Mouse (Mus musculus) limb, embryonic 12.5 days (tissue): Measurements from ENCODE around the gene Ezr. TPM values are rescaled to one million over a fixed set of nuclear protein-coding genes. Genes with fewer than 3 reads are reported as not detected.

Experiments used
- ATAC-seq: fragments of 200-750 bp; cut with Nextera tagmentation; 2 replicates; pipeline ENCODE4 v1.8.0; 2017; ENCODE audit warnings: low read depth, moderate TSS enrichment; ENCODE audit not compliant: insufficient number of reproducible peaks, insufficient read depth, low FRiP score, low TSS enrichment
- H3K27ac ChIP-seq: fragments of 300-500 bp; sonication (generic); 2 replicates; pipeline ENCODE4 v1.5.1; 2016; ENCODE audit warnings: mild to moderate bottlenecking, moderate library complexity
- H3K27me3 ChIP-seq: fragments of 300-500 bp; sonication (generic); 2 replicates; pipeline ENCODE4 v1.6.1; 2016; ENCODE audit warnings: mild to moderate bottlenecking, moderate library complexity
- H3K36me3 ChIP-seq: fragments of 300-500 bp; sonication (generic); 2 replicates; pipeline ENCODE4 v1.6.1; 2016; ENCODE audit warnings: mild to moderate bottlenecking, moderate library complexity
- H3K4me1 ChIP-seq: fragments of 300-500 bp; sonication (generic); replicated peaks from 2 replicates; pipeline ENCODE4 v1.6.1; 2016
- H3K4me2 ChIP-seq: fragments of 300-500 bp; sonication (generic); 2 replicates; pipeline ENCODE4 v1.6.1; 2016; ENCODE audit warnings: mild to moderate bottlenecking, moderate library complexity
- H3K4me3 ChIP-seq: fragments of 300-500 bp; sonication (generic); replicated peaks from 2 replicates; pipeline ENCODE4 v1.5.1; 2016; ENCODE audit warnings: mild to moderate bottlenecking
- H3K9ac ChIP-seq: fragments of 300-500 bp; sonication (generic); replicated peaks from 2 replicates; pipeline ENCODE4 v1.6.1; 2016; ENCODE audit warnings: mild to moderate bottlenecking, moderate library complexity
- H3K9me3 ChIP-seq: fragments of 300-500 bp; sonication (generic); 2 replicates; pipeline ENCODE4 v1.6.1; 2016; ENCODE audit warnings: mild to moderate bottlenecking, moderate library complexity
- WGBS: fragments of 180-500 bp; shearing (Covaris S2); methylation state at CpG from one replicate; pipeline ENCODE4 v1.1.7; 2016; 5-methylcytosine and 5-hydroxymethylcytosine counted together
- polyA plus RNA-seq: library from polyadenylated mRNA; unstranded; fragments of >200 nt; fragmentation: Nextera tagmentation; extraction: Ambion mirVana; gene quantifications from 2 replicates; pipeline ENCODE4 v1.2.1, GENCODE M21; 2016

The Ezr gene
- polyA plus RNA-seq = 40.1 and 46.9 TPM in 2 replicates

- WGBS = under 1% methylated on average over 52 of the region's 52 CpGs
- ATAC-seq = peak; percentile 63; the same call in 1 of the 2 replicates
- peak within 1 kb of the TSS; percentile 86 for H3K27ac ChIP-seq
Measured at GRCm38 (mm10) chr17:6782611-6783005, at the start of gene Ezr. Gene Ezr, minus strand, starts transcription at chr17:6782784.

DNA sequence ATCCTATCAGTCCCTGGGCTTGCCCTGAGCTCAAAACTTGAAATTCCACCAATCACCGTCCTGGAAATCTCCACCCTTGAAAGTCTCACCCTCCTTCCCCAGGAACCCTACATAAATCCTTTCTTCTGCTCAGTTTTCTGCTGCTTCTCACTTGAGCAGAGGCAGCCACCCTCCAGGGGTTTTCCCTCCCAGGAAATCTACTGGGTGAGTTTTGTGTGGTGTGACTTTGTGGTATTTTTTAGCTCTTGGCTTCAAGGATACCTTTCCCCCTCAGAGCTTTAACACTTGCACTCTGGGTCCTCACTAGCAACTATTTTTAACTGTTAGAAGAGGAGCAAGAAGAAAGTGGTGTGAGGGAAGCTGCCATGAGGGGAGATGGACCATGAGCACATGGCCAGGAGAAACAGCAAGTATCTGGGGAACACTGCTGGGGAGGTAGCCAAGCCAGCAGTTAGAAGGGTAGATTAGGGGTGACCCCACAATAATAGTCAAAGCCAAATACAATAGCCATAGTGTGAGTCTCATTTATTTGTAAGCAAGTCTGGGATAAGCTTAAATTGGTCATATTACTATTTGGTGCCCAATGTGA, 47.5 kb upstream of the Ezr start:
- no peak for ATAC-seq
- H3K4me2 ChIP-seq = no peak overlapping the region
- 63% methylated on average over 1 of the region's 1 CpGs for WGBS
- no peaks in the 10 kb centered on the region for H3K27me3 ChIP-seq
- H3K36me3 ChIP-seq = no peaks in the 10 kb centered on the region
- no peaks in the 10 kb centered on the region for H3K9me3 ChIP-seq
- H3K4me1 ChIP-seq = peaks cover 9% of the 10 kb centered on the region
- H3K27ac ChIP-seq = no peak overlapping the region
- no peak overlapping the region for H3K9ac ChIP-seq
- no peak overlapping the region for H3K4me3 ChIP-seq

More at GRCm38 (mm10) chr17:6782611-6783005, at the start of gene Ezr:
- no peaks in the 10 kb centered on the region for H3K36me3 ChIP-seq
- peak within 1 kb of the TSS; percentile 79 for H3K4me3 ChIP-seq
- H3K9me3 ChIP-seq = no peaks in the 10 kb centered on the region
- peaks cover 31% of the 10 kb centered on the region for H3K27me3 ChIP-seq
- H3K9ac ChIP-seq = peak within 1 kb of the TSS; percentile 77
- H3K4me2 ChIP-seq = peak within 1 kb of the TSS; percentile 88
- peaks cover 31% of the 10 kb centered on the region for H3K4me1 ChIP-seq

DNA sequence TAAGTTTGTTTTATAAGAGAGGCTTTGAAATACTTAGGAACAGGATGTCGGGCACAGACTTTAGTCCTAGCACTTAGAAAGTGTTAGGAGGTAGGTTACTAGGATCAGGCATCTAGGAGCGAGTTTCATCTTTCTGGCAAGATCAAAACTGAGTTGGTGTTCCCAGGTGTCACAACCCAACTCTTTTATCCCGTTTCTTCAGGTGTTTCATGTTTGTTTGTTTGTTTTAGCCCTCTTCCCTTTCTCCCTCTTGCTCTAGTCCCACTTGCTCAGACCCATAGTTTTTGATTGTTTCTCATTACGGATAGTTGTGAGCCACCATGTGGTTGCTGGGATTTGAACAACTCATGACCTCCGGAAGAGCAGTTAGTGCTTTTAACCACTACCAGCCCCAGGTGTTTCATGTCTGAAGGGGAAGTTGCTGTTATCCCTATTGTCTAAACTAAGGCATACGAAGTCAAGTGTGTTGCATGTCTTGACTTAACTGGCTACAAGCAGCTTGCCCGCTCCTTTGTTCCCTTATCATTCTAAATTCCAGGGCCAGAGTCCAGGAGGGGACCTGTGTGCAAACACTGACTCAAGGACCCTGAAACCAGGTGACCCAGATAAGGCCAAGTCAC, 46.1 kb upstream of the Ezr start:
- no peaks in the 10 kb centered on the region for H3K27me3 ChIP-seq
- peak overlapping the region; percentile 62 for H3K4me3 ChIP-seq
- H3K9me3 ChIP-seq = no peaks in the 10 kb centered on the region
- H3K4me2 ChIP-seq = peak overlapping the region; percentile 74
- H3K4me1 ChIP-seq = peaks cover 9% of the 10 kb centered on the region
- no peak for ATAC-seq
- peak overlapping the region; percentile 98 for H3K27ac ChIP-seq
- H3K9ac ChIP-seq = peak overlapping the region; percentile 67
- H3K36me3 ChIP-seq = no peaks in the 10 kb centered on the region
- 71% methylated on average over 7 of the region's 7 CpGs for WGBS

GRCm38 (mm10) chr17:6827740-6828461, 45.3 kb upstream of the Ezr start:
- Histone ChIP-seq H3K4me3 (peak overlapping the region; percentile 62), H3K4me1 (peaks cover 9% of the 10 kb centered on the region), H3K9me3 (no peaks in the 10 kb centered on the region), H3K9ac (peak overlapping the region; percentile 67), H3K27me3 (no peaks in the 10 kb centered on the region), H3K27ac (peak overlapping the region; percentile 98), H3K36me3 (no peaks in the 10 kb centered on the region), H3K4me2 (peak overlapping the region; percentile 74)
- WGBS = 2% methylated on average over 64 of the region's 64 CpGs
- ATAC-seq = peak; percentile 97

DNA sequence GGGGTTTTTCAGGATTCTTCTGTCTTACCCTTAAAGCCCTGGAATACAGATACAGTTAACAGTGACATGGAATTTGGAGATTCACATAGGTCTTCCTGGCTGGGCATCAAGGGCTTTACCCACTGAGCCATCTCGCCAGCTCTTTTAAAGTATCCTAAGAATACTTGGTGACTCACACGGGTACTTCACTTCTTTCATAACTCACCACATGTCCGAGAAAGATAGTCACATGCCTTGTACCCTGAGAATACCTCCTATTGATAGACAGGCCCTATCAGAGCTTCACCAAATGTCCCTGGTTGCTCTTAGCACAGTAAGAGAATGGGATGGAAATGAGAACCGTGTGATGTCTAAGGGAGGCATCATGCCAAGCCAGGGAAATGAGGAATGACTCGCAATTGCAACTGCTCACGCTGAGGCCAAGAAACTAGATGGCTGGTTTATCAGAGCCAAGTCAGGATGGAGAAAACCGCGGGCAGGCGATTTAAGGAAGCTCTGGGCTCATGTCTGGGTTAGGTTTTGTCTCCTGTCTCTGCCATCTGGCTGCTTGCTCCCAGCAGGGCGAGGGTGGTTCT, 44.7 kb upstream of the Ezr start:
- H3K9me3 ChIP-seq = no peaks in the 10 kb centered on the region
- peak overlapping the region; percentile 62 for H3K4me3 ChIP-seq
- peak overlapping the region; percentile 74 for H3K4me2 ChIP-seq
- H3K27me3 ChIP-seq = no peaks in the 10 kb centered on the region
- peaks cover 9% of the 10 kb centered on the region for H3K4me1 ChIP-seq
- no peaks in the 10 kb centered on the region for H3K36me3 ChIP-seq
- peak overlapping the region; percentile 98 for H3K27ac ChIP-seq
- no peak for ATAC-seq
- H3K9ac ChIP-seq = peak overlapping the region; percentile 67
- 46% methylated on average over 10 of the region's 10 CpGs for WGBS

- WGBS = 85% methylated on average over 5 of the region's 5 CpGs
- ATAC-seq = no peak
- Histone ChIP-seq H3K36me3 (no peaks in the 10 kb centered on the region), H3K27me3 (no peaks in the 10 kb centered on the region), H3K27ac (no peak overlapping the region), H3K9me3 (no peaks in the 10 kb centered on the region), H3K9ac (no peak overlapping the region), H3K4me3 (no peak overlapping the region), H3K4me2 (no peak overlapping the region), H3K4me1 (peaks cover 24% of the 10 kb centered on the region)
Measured at GRCm38 (mm10) chr17:6816796-6817195, 34.2 kb upstream of the Ezr start.

DNA sequence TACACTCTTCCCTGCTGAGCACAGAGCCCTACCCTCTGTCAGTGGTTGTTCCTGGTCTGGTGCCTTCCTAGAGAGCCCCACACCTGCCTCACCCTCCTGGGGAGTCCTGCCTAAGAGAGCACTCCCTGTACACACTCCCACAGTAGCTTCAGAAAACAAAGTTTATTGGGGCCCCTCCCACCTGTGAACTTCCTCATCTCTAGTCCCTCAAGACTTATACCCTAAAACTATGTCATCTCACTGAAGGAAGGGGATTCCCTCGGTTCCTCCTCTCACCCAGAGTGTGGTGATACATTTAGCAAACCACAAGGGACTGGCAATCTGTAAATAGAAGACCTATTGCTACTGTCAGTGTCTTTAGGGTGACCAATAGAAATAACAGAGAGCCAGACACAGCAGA, 33.6 kb upstream of the Ezr start:
- Histone ChIP-seq H3K4me3 (no peak overlapping the region), H3K4me1 (peaks cover 24% of the 10 kb centered on the region), H3K27ac (no peak overlapping the region), H3K4me2 (no peak overlapping the region), H3K27me3 (no peaks in the 10 kb centered on the region), H3K9ac (no peak overlapping the region), H3K9me3 (no peaks in the 10 kb centered on the region), H3K36me3 (no peaks in the 10 kb centered on the region)
- no peak for ATAC-seq
- 70% methylated on average over 1 of the region's 1 CpGs for WGBS

DNA sequence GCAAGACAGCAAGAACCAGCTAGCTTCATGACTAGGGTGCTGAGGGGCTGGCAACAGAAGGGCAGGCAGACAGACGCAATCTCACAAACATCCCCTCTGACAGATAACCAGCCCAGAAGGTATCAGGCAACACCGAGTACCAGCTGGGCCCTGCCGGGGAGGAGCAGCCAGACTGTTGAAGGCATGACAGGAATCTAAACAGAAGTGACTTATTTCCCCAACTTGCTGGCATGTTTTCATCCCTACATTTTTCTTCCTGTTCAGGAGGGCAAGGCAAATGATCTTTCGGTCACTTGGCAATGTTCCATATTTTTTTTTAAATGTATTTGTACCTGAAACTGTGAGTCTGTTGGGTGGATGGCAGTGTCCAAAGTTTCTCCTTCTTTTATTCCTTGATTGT, 32.1 kb upstream of the Ezr start:
- no peak for ATAC-seq
- Histone ChIP-seq H3K27me3 (no peaks in the 10 kb centered on the region), H3K4me1 (peaks cover 24% of the 10 kb centered on the region), H3K36me3 (no peaks in the 10 kb centered on the region), H3K9ac (no peak overlapping the region), H3K4me2 (no peak overlapping the region), H3K27ac (no peak overlapping the region), H3K4me3 (no peak overlapping the region), H3K9me3 (no peaks in the 10 kb centered on the region)
- 29% methylated on average over 4 of the region's 4 CpGs for WGBS

DNA sequence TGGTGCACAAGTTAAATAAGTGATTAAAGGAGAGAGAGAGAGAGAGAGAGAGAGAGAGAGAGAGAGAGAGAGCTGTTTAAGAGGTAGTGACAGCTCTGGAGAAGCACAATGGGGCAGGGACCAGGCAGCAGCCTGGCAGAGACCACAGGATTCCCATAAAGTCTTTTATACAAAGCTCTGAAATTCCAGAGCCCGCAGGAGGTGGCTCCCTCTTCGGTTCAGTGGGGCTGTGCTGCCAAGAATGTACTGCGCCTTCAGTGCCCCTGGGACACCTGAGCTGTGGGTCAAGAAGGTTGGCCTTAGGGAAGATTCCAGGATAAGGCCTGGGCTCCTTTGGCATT, 30.2 kb upstream of the Ezr start:
- no peaks in the 10 kb centered on the region for H3K36me3 ChIP-seq
- no peak for ATAC-seq
- no peaks in the 10 kb centered on the region for H3K9me3 ChIP-seq
- no peak overlapping the region for H3K9ac ChIP-seq
- no peaks in the 10 kb centered on the region for H3K27me3 ChIP-seq
- H3K27ac ChIP-seq = peak overlapping the region; percentile 76
- no peak overlapping the region for H3K4me3 ChIP-seq
- H3K4me1 ChIP-seq = peaks cover 31% of the 10 kb centered on the region
- WGBS = 10% methylated on average over 3 of the region's 3 CpGs
- H3K4me2 ChIP-seq = no peak overlapping the region

- H3K4me3 ChIP-seq = no peak overlapping the region
- peak; percentile 57; the same call in 1 of the 2 replicates for ATAC-seq
Measured at GRCm38 (mm10) chr17:6811931-6812850, 29.6 kb upstream of the Ezr start.

More at GRCm38 (mm10) chr17:6811931-6812850, 29.6 kb upstream of the Ezr start:
- 47% methylated on average over 7 of the region's 7 CpGs for WGBS
- H3K27me3 ChIP-seq = no peaks in the 10 kb centered on the region
- no peaks in the 10 kb centered on the region for H3K9me3 ChIP-seq
- no peaks in the 10 kb centered on the region for H3K36me3 ChIP-seq
- H3K4me2 ChIP-seq = no peak overlapping the region; the same call in 1 of the 2 replicates
- H3K4me1 ChIP-seq = peaks cover 31% of the 10 kb centered on the region
- H3K9ac ChIP-seq = no peak overlapping the region
- peak overlapping the region; percentile 76 for H3K27ac ChIP-seq
